Mouse (Mus musculus): ENCODE measurements around the gene Paqr9. TPM values are rescaled to one million over a fixed set of nuclear protein-coding genes. Genes with fewer than 3 reads are reported as not detected.

The Paqr9 gene
- polyA plus RNA-seq, 1 experiment from 2014 or later = 0.09 TPM

GRCm38 (mm10) chr9:95552175-95552705, 7.2 kb upstream of the Paqr9 start:
- no peaks in the 10 kb centered on the region for H3K36me3 ChIP-seq
- no peaks in the 10 kb centered on the region for H3K9me3 ChIP-seq (replicated peaks)
- no peak overlapping the region for H3K4me3 ChIP-seq
- H3K27me3 ChIP-seq (ENCODE audit: low read depth, poor library complexity, severe bottlenecking) = peaks cover 25% of the 10 kb centered on the region
- H3K4me1 ChIP-seq = peaks cover 10% of the 10 kb centered on the region
- WGBS = 86% methylated on average over 10 of the region's 10 CpGs
- DNase-seq (ENCODE audit: low spot score) = no peak
- no peak overlapping the region for H3K27ac ChIP-seq

GRCm38 (mm10) chr9:95554231-95555221, 4.9 kb upstream of the Paqr9 start:
- peaks cover 48% of the 10 kb centered on the region for H3K27me3 ChIP-seq (ENCODE audit: low read depth, poor library complexity, severe bottlenecking)
- no peak overlapping the region for H3K27ac ChIP-seq
- peaks cover 16% of the 10 kb centered on the region for H3K4me1 ChIP-seq
- DNase-seq (ENCODE audit: low spot score) = no peak
- H3K9me3 ChIP-seq (replicated peaks) = no peaks in the 10 kb centered on the region
- H3K36me3 ChIP-seq = no peaks in the 10 kb centered on the region
- H3K4me3 ChIP-seq = no peak overlapping the region
- 87% methylated on average over 18 of the region's 18 CpGs for WGBS

GRCm38 (mm10) chr9:95555233-95555740, 4.2 kb upstream of the Paqr9 start:
- DNase-seq (ENCODE audit: low spot score) = no peak
- H3K27me3 ChIP-seq (ENCODE audit: low read depth, poor library complexity, severe bottlenecking) = peaks cover 56% of the 10 kb centered on the region
- 69% methylated on average over 5 of the region's 5 CpGs for WGBS

DNA sequence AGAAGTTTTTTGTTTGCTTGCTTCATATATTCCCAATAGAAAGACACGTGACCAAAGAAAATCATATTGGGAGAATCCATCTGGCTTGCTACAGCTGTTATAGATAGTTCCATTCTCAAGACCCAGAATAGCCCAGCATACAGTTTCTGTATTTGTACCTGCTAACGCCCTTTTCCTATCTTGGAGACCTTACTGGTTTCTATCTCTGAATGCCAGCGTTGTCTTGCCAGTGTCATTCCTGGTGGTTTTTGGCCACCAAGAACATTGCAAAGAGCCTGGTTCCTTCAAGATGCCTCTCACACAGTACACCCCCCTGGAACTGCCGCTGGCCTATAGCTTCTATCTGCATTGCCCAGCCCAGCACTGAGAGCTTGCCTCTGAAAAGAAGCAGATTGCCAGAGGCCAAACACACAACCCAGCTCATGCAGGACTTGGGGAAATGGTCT, 3.4 kb upstream of the Paqr9 start:
- no peak overlapping the region for H3K4me3 ChIP-seq
- H3K4me1 ChIP-seq = peaks cover 21% of the 10 kb centered on the region
- no peak overlapping the region for H3K27ac ChIP-seq
- WGBS = 87% methylated on average over 4 of the region's 4 CpGs
- H3K27me3 ChIP-seq (ENCODE audit: low read depth, poor library complexity, severe bottlenecking) = peaks cover 64% of the 10 kb centered on the region
- H3K36me3 ChIP-seq = no peaks in the 10 kb centered on the region
- no peak for DNase-seq (ENCODE audit: low spot score)
- H3K9me3 ChIP-seq (replicated peaks) = no peaks in the 10 kb centered on the region

More at GRCm38 (mm10) chr9:95555233-95555740, 4.2 kb upstream of the Paqr9 start:
- no peak overlapping the region for H3K4me3 ChIP-seq
- no peaks in the 10 kb centered on the region for H3K36me3 ChIP-seq
- H3K27ac ChIP-seq = no peak overlapping the region
- no peaks in the 10 kb centered on the region for H3K9me3 ChIP-seq (replicated peaks)
- peaks cover 23% of the 10 kb centered on the region for H3K4me1 ChIP-seq

DNA sequence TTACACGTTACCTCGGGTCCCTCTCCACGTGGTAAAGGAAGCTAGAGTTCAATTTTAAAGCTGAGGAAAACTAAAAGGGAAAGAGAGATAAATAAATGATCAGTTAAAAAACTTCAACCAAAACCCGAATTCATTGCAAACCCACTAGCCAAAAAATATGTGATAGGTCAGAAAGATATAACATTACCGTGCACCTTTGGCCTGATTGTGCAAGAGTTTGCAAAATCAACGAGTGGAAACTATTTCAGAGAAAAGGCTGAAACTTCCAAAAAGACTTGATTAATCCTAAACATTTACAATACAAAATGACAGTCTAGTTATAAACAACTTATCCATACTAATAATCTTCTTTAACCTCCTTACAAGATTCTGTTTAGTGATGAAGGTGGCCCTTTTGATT, 1.7 kb upstream of the Paqr9 start:
- no peak for DNase-seq (ENCODE audit: low spot score)
- Histone ChIP-seq H3K4me3 (no peak overlapping the region), H3K27me3 (ENCODE audit: low read depth, poor library complexity, severe bottlenecking) (peaks cover 80% of the 10 kb centered on the region), H3K36me3 (no peaks in the 10 kb centered on the region), H3K27ac (no peak overlapping the region), H3K4me1 (peaks cover 16% of the 10 kb centered on the region), H3K9me3 (replicated peaks) (no peaks in the 10 kb centered on the region)
- WGBS = 66% methylated on average over 6 of the region's 6 CpGs

DNA sequence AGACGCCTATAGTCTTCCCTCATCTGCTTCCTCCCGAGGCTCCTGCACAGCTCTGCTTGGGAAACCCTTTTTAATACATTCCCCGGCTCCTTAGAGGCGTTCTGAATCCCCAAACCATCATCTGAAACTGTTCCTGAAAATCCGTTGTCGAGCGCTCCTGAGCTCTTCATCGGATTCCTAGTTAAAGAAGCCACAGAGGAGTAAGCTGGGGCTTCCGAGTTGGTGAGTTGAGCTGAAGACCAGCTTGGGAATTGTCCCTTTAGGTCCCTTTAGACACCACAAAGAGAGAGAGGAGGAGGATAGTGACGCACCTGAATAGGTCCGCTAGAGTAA, 765 bp upstream of the Paqr9 start:
- Histone ChIP-seq H3K27me3 (ENCODE audit: low read depth, poor library complexity, severe bottlenecking) (peaks cover 90% of the 10 kb centered on the region), H3K4me3 (peak overlapping the region; percentile 68), H3K4me1 (peaks cover 16% of the 10 kb centered on the region), H3K9me3 (replicated peaks) (no peaks in the 10 kb centered on the region), H3K36me3 (no peaks in the 10 kb centered on the region), H3K27ac (no peak overlapping the region)
- WGBS = 14% methylated on average over 11 of the region's 11 CpGs
- DNase-seq (ENCODE audit: low spot score) = no peak

DNA sequence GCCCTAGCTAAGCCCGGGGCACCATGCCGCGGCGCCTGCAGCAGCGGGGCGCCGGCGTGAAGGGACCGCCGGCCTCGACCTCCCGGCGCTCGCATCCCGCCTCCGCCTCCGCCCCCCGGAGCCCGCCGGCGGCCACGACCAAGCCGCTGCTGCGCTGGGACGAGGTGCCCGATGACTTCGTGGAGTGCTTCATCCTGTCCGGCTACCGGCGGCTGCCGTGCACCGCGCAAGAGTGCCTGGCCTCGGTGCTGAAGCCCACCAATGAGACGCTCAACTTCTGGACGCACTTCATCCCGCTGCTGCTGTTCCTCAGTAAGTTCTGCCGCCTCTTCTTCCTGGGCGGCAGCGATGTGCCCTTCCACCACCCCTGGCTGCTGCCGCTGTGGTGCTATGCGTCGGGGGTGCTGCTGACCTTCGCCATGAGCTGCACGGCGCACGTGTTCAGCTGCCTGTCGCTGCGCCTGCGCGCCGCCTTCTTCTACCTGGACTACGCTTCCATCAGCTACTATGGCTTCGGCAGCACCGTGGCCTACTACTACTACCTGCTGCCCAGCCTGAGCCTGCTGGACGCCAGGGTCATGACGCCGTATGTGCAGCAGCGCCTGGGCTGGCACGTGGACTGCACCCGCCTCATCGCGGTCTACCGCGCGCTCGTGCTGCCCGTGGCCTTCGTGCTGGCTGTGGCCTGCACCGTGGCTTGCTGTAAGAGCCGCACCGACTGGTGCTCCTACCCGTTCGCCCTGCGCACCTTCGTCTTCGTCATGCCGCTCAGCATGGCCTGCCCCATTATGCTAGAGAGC, 679 bp downstream of the Paqr9 start:
- Histone ChIP-seq H3K4me1 (peaks cover 16% of the 10 kb centered on the region), H3K9me3 (replicated peaks) (no peaks in the 10 kb centered on the region), H3K27me3 (ENCODE audit: low read depth, poor library complexity, severe bottlenecking) (peaks cover 97% of the 10 kb centered on the region), H3K27ac (peak overlapping the region; percentile 81), H3K4me3 (peak overlapping the region; percentile 68), H3K36me3 (no peaks in the 10 kb centered on the region)
- 14% methylated on average over 78 of the region's 78 CpGs for WGBS
- peak; percentile 65 for DNase-seq (ENCODE audit: low spot score)

DNA sequence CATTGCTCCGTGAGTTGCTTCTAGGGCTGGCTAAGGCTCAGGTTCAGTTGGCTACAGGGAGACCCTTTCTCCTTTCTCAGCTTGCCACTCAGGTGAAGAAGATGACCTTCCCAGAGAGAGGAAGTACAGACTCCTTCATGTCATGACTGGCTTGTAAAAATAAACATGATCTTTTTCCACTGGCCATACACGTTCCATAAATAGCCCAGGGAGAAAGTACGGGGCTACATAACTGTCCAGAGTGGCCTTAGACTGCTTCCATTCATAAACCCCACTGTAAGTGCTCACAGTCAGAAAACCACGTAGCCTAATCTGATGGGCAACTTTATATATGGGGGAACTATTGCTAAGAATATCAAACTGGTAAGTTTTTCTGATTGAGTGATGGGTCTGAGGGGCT, 4.6 kb downstream of the Paqr9 start:
- no peaks in the 10 kb centered on the region for H3K36me3 ChIP-seq
- H3K9me3 ChIP-seq (replicated peaks) = no peaks in the 10 kb centered on the region
- peaks cover 13% of the 10 kb centered on the region for H3K4me1 ChIP-seq
- peaks cover 65% of the 10 kb centered on the region for H3K27me3 ChIP-seq (ENCODE audit: low read depth, poor library complexity, severe bottlenecking)
- H3K4me3 ChIP-seq = no peak overlapping the region
- H3K27ac ChIP-seq = no peak overlapping the region
- 82% methylated on average over 4 of the region's 4 CpGs for WGBS
- DNase-seq (ENCODE audit: low spot score) = no peak

DNA sequence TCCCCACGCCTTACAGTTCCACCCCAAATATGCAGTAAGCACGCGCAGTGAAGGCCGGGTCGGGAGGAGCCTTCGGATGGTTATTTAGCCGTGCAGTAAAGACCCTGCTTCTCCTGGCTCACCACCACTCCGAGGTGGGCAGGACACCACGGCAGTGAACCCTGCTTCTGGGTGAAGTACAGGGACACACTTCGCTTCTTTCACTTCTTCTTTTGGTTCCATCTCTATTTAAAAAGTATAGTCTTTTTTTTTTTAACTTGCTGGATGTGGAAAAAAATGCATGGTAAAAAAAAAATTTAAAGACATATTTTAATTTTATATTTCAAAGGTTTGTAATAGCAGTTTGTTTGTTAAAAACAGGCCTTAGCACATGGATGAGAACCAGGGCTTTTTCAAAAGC, 6.9 kb downstream of the Paqr9 start:
- Histone ChIP-seq H3K36me3 (no peaks in the 10 kb centered on the region), H3K4me3 (no peak overlapping the region), H3K27me3 (ENCODE audit: low read depth, poor library complexity, severe bottlenecking) (peaks cover 41% of the 10 kb centered on the region), H3K9me3 (replicated peaks) (no peaks in the 10 kb centered on the region), H3K27ac (no peak overlapping the region), H3K4me1 (no peaks in the 10 kb centered on the region)
- DNase-seq (ENCODE audit: low spot score) = no peak
- 87% methylated on average over 10 of the region's 10 CpGs for WGBS

DNA sequence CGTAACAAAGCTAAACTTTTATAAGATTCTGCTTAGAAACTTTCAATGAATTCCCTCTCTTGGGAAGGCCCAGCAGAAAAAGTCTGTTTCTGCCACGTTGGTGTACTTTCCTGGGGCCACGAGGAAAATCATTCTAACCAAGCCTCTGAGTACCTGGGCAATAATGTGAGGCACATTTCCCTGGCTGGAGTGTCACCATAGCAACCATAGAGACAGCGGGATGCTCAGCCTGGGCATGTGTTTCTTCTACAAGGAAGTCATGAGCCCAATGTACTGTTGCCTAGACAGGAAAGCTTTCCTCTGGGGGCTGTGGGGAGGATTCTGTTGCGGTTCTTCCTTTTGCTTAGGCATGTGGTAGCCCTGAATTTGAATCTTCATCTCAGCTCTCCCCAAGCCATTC, 7.5 kb downstream of the Paqr9 start:
- 73% methylated on average over 5 of the region's 5 CpGs for WGBS
- no peak overlapping the region for H3K4me3 ChIP-seq
- H3K36me3 ChIP-seq = no peaks in the 10 kb centered on the region
- H3K4me1 ChIP-seq = no peaks in the 10 kb centered on the region
- peaks cover 36% of the 10 kb centered on the region for H3K27me3 ChIP-seq (ENCODE audit: low read depth, poor library complexity, severe bottlenecking)
- H3K9me3 ChIP-seq (replicated peaks) = no peaks in the 10 kb centered on the region
- no peak for DNase-seq (ENCODE audit: low spot score)
- H3K27ac ChIP-seq = no peak overlapping the region

DNA sequence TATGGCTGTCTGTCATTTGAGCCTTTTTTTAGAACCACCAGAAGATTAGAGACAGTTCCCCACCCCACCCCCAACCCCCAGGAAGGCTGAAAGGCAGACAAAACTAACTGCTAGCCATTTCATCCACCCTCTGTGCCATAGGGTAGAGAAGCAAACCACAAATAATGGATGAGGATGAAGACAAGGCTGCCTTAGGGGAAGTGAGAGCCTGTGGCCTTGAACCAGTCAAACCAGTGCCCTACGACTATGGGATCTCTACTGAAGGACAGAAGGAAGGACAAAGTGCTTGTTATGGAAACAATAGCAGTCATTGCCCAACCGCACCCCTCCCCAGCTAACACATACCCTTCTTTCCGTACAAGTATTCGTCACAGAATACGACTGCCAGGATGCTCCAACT, 9.8 kb downstream of the Paqr9 start:
- WGBS = 92% methylated on average over 5 of the region's 5 CpGs
- H3K27ac ChIP-seq = no peak overlapping the region
- no peak for DNase-seq (ENCODE audit: low spot score)
- H3K4me3 ChIP-seq = no peak overlapping the region
- no peaks in the 10 kb centered on the region for H3K4me1 ChIP-seq
- peaks cover 13% of the 10 kb centered on the region for H3K27me3 ChIP-seq (ENCODE audit: low read depth, poor library complexity, severe bottlenecking)
- no peaks in the 10 kb centered on the region for H3K36me3 ChIP-seq
- H3K9me3 ChIP-seq (replicated peaks) = no peaks in the 10 kb centered on the region

DNA sequence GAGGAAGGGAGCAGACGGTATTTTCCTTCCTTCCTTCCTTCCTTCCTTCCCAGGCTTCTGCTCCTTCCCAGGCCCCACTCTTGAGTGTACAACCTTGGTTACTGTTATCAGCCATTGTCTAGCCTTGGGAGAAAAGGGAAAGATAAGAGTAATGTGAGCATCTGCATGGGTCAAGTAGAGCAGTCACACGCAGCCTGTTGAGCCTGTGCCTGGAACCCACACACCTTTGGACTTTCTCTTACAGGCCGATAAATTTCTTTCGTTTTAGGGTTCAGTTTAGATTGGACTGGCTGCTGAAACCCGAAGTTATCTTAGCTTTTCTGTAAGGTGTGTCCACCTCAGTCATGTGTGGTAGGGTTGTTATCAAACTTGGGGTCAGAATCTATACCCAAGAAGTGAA, 10.5 kb downstream of the Paqr9 start:
- H3K27ac ChIP-seq = no peak overlapping the region
- H3K9me3 ChIP-seq (replicated peaks) = no peaks in the 10 kb centered on the region
- 92% methylated on average over 5 of the region's 5 CpGs for WGBS
- H3K27me3 ChIP-seq (ENCODE audit: low read depth, poor library complexity, severe bottlenecking) = peaks cover 5% of the 10 kb centered on the region; the same call in 1 of the 2 replicates
- DNase-seq (ENCODE audit: low spot score) = no peak
- H3K4me3 ChIP-seq = no peak overlapping the region
- no peaks in the 10 kb centered on the region for H3K36me3 ChIP-seq
- H3K4me1 ChIP-seq = no peaks in the 10 kb centered on the region
